In the genomic region with DNA sequence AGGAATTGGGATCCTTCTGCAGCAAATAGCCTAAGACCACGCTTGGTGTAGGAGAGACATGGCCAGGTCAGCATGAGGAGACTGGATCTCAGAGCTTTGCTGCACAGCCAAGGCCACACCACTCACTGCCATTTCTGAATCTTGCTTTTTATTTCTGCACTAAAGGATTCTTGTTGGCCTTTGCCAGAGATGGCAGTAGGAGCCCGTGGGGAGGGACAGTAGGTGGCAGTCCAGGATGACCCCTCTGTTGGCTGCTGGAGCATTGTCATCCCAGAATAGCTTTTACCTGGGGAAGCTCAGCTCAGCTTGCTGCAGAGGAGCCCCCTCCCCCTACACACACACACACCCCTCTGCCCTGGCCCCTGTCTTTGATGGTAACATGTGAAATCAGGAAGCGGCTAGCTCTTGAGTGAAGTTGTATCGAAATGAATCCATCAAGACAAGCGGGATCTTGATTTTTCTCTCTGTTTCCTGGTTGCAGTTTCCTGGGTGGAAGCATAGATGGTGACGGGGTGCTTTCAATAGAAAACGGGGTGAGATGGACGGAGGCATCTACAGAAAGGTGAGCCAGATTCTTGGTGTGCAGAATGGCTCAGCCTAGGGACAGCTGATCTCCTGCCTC, we compare ENCODE assay signal across 21 mouse cellular contexts. TPM values are rescaled to one million over a fixed set of nuclear protein-coding genes. Genes with fewer than 3 reads are reported as not detected.
A peak's percentile ranks its signal among the peaks of the same experiment; 100 is the strongest.
DNase-seq lines count a peak whose midpoint lies in the region; ATAC-seq lines count a peak whose summit lies in the region.
"Had no signal": no experiment of that assay in that cellular context is flagged by ENCODE, and none has a peak within 500 bp of the region (broad histone marks: within the 10 kb centered on the region; RNA-seq: fewer than 3 reads in every experiment).

No protein-coding gene starts in this region.

- no peak for ATAC-seq in CD4-positive, CD25-positive, alpha-beta regulatory T cell, adult 4 months
- ATAC-seq: forebrain, embryonic 15.5 days; hindbrain, postnatal 0 days had no signal

- peak; percentile 57 for DNase-seq in CD4-positive, CD25-positive, alpha-beta regulatory T cell, adult 2 months (ENCODE audit: low read depth, low spot score)
- peak; percentile 42 to 47 for DNase-seq in cerebellum, postnatal 25 days
- no peak for DNase-seq in cerebellum, adult 8-10 months
- DNase-seq in induced T-regulatory cell, adult 2 months (ENCODE audit: low read depth) = peak; percentile 81
- DNase-seq in adrenal gland, postnatal 25 days = no peak
- DNase-seq: adrenal gland, postnatal 10 days; gastrocnemius, postnatal 25 days; heart, adult 18-20 months; heart, postnatal 10 days; heart, postnatal 36 days; kidney, adult 11 months; kidney, adult 8-10 months had no signal

RNA-seq across cellular contexts. Expression of a gene that starts 23.1 kb away (rescaled TPM):
- polyA plus RNA-seq in CD4-positive, CD25-positive, alpha-beta regulatory T cell, adult 4 months (2017; shearing (Covaris generic)) = 100 to 1,000 TPM; 449 to 646 TPM
- total RNA-seq in adrenal gland, postnatal 25 days (2021) = 0.12 TPM in 1 of 2 replicates, not detected in the other
- total RNA-seq: common myeloid progenitor, adult 5-6 weeks; ES-E14 had no signal
- polyA plus RNA-seq: erythroblast, embryonic 14.5 days; forebrain, embryonic 12.5 days; hindbrain, embryonic 11.5 days; intestine, embryonic 14.5 days had no signal

Comparison
In these comparisons a context has a peak if more than half of its experiments do, and no peak if none do; other contexts are left out.
1. DNase-seq: peak in CD4-positive, CD25-positive, alpha-beta regulatory T cell, adult 2 months (single experiment), cerebellum, postnatal 25 days (2 of 2) and induced T-regulatory cell, adult 2 months (single experiment); none in cerebellum, adult 8-10 months (single experiment) and adrenal gland, postnatal 25 days (single experiment).